Mouse (Mus musculus): ENCODE results near the gene Rabep2.

- no peak for TF ChIP-seq CTCF (IDR thresholded peaks at IDR 0.05; ENCODE audit: control insufficient read depth, insufficient read depth, insufficient replicate concordance, low read depth, low read length)
- TF ChIP-seq POLR2A (IDR thresholded peaks at IDR 0.05; ENCODE audit: control insufficient read depth, low read depth, low read length) = no peak
These were observed 41.5 kb downstream of the Rabep2 start for GRCm38 (mm10) chr7:126470077-126470476.
